Mouse (Mus musculus): Measurements from ENCODE around the gene Hist1h4n. TPM values are rescaled to one million over a fixed set of nuclear protein-coding genes. Genes with fewer than 3 reads are reported as not detected.
A peak's percentile ranks its signal among the peaks of the same experiment; 100 is the strongest.
"Not testable (repeated sequence)": the region's sequence is repeated elsewhere in the genome, so short reads cannot be mapped to it uniquely, and the experiment has no call there.

Gene Hist1h4n
- polyA plus RNA-seq, 1 experiment = 5.7 TPM

- Histone ChIP-seq H3K4me1 (ENCODE audit: control insufficient read depth) (peaks cover 24% of the 10 kb centered on the region), H3K4me3 (replicated peaks) (peak overlapping the region; percentile 55), H3K36me3 (ENCODE audit: control insufficient read depth) (peaks cover 19% of the 10 kb centered on the region), H3K9me3 (ENCODE audit: control insufficient read depth, low read length) (no peaks in the 10 kb centered on the region), H3K27me3 (ENCODE audit: control insufficient read depth) (no peaks in the 10 kb centered on the region)
- TF ChIP-seq GATA1 (IDR thresholded peaks at IDR 0.05; ENCODE audit: low read length) (no peak), TAL1 (IDR thresholded peaks at IDR 0.05; ENCODE audit: low read length) (no peak)
Measured at GRCm38 (mm10) chr13:21830344-21830743, 1.7 kb downstream of the Hist1h4n start.

GRCm38 (mm10) chr13:21828511-21828910 lies 3.5 kb downstream of the Hist1h4n start:
- Histone ChIP-seq H3K9me3 (ENCODE audit: control insufficient read depth, low read length) (no peaks in the 10 kb centered on the region), H3K36me3 (ENCODE audit: control insufficient read depth) (peaks cover 28% of the 10 kb centered on the region), H3K27me3 (ENCODE audit: control insufficient read depth) (no peaks in the 10 kb centered on the region), H3K4me3 (replicated peaks) (no peak overlapping the region), H3K4me1 (ENCODE audit: control insufficient read depth) (peaks cover 26% of the 10 kb centered on the region)
- TF ChIP-seq GATA1 (IDR thresholded peaks at IDR 0.05; ENCODE audit: low read length) = no peak
- no peak for TF ChIP-seq TAL1 (IDR thresholded peaks at IDR 0.05; ENCODE audit: low read length)

- not testable (repeated sequence) for H3K4me3 ChIP-seq (replicated peaks); H3K27me3 ChIP-seq (ENCODE audit: control insufficient read depth); H3K9me3 ChIP-seq (ENCODE audit: control insufficient read depth, low read length)
- Histone ChIP-seq H3K4me1 (ENCODE audit: control insufficient read depth) (peaks cover 15% of the 10 kb centered on the region), H3K36me3 (ENCODE audit: control insufficient read depth) (peaks cover 32% of the 10 kb centered on the region)
Measured at GRCm38 (mm10) chr13:21820082-21820890, 11.7 kb downstream of the Hist1h4n start.

- H3K36me3 ChIP-seq (ENCODE audit: control insufficient read depth); H3K4me1 ChIP-seq (ENCODE audit: control insufficient read depth); H3K27me3 ChIP-seq (ENCODE audit: control insufficient read depth); H3K9me3 ChIP-seq (ENCODE audit: control insufficient read depth, low read length): not testable (repeated sequence)
- H3K4me3 ChIP-seq (replicated peaks) = peak overlapping the region; percentile 57
Measured at GRCm38 (mm10) chr13:21812092-21812491, 19.9 kb downstream of the Hist1h4n start.

- H3K27me3 ChIP-seq (ENCODE audit: control insufficient read depth); H3K36me3 ChIP-seq (ENCODE audit: control insufficient read depth); H3K4me1 ChIP-seq (ENCODE audit: control insufficient read depth); H3K9me3 ChIP-seq (ENCODE audit: control insufficient read depth, low read length): not testable (repeated sequence)
- H3K4me3 ChIP-seq (replicated peaks) = peak within 1 kb of the TSS; percentile 57
Measured at GRCm38 (mm10) chr13:21811539-21811938, 20.5 kb downstream of the Hist1h4n start, which contains the start of gene Hist1h4m. Gene Hist1h4m (plus strand): TSS chr13:21811746.

- H3K4me1 ChIP-seq (ENCODE audit: control insufficient read depth); H3K27me3 ChIP-seq (ENCODE audit: control insufficient read depth); H3K4me3 ChIP-seq (replicated peaks); H3K36me3 ChIP-seq (ENCODE audit: control insufficient read depth); H3K9me3 ChIP-seq (ENCODE audit: control insufficient read depth, low read length): not testable (repeated sequence)
Measured at GRCm38 (mm10) chr13:21811074-21811473, 20.9 kb downstream of the Hist1h4n start.

GRCm38 (mm10) chr13:21810073-21810472 lies 21.9 kb downstream of the Hist1h4n start, which contains the start of the genes Hist1h2bq and Hist1h2ao:
Gene Hist1h2bq (minus strand): TSS chr13:21810197.
Gene Hist1h2ao (plus strand): TSS chr13:21810465.
- not testable (repeated sequence) for H3K9me3 ChIP-seq (ENCODE audit: control insufficient read depth, low read length); H3K27me3 ChIP-seq (ENCODE audit: control insufficient read depth); H3K36me3 ChIP-seq (ENCODE audit: control insufficient read depth); H3K4me1 ChIP-seq (ENCODE audit: control insufficient read depth); H3K4me3 ChIP-seq (replicated peaks)

GRCm38 (mm10) chr13:21803058-21803457 lies 28.9 kb downstream of the Hist1h4n start:
- H3K27me3 ChIP-seq (ENCODE audit: control insufficient read depth); H3K36me3 ChIP-seq (ENCODE audit: control insufficient read depth); H3K4me1 ChIP-seq (ENCODE audit: control insufficient read depth); H3K4me3 ChIP-seq (replicated peaks); H3K9me3 ChIP-seq (ENCODE audit: control insufficient read depth, low read length): not testable (repeated sequence)

GRCm38 (mm10) chr13:21797163-21797562 lies 34.8 kb downstream of the Hist1h4n start:
- H3K9me3 ChIP-seq (ENCODE audit: control insufficient read depth, low read length); H3K36me3 ChIP-seq (ENCODE audit: control insufficient read depth); H3K4me1 ChIP-seq (ENCODE audit: control insufficient read depth); H3K4me3 ChIP-seq (replicated peaks); H3K27me3 ChIP-seq (ENCODE audit: control insufficient read depth): not testable (repeated sequence)

GRCm38 (mm10) chr13:21795584-21795983 lies 36.4 kb downstream of the Hist1h4n start:
- H3K36me3 ChIP-seq (ENCODE audit: control insufficient read depth) = no peaks in the 10 kb centered on the region
- H3K4me1 ChIP-seq (ENCODE audit: control insufficient read depth) = peaks cover 7% of the 10 kb centered on the region
- H3K4me3 ChIP-seq (replicated peaks) = no peak overlapping the region
- TF ChIP-seq GATA1 (IDR thresholded peaks at IDR 0.05; ENCODE audit: low read length) (no peak), TAL1 (IDR thresholded peaks at IDR 0.05; ENCODE audit: low read length) (no peak)
- H3K9me3 ChIP-seq (ENCODE audit: control insufficient read depth, low read length) = no peaks in the 10 kb centered on the region
- H3K27me3 ChIP-seq (ENCODE audit: control insufficient read depth) = peaks cover 5% of the 10 kb centered on the region
